Mouse (Mus musculus): Measurements from ENCODE around the gene Kbtbd4.
"Not testable (repeated sequence)": the region's sequence is repeated elsewhere in the genome, so short reads cannot be mapped to it uniquely, and the experiment has no call there.

The Kbtbd4 gene

DNA sequence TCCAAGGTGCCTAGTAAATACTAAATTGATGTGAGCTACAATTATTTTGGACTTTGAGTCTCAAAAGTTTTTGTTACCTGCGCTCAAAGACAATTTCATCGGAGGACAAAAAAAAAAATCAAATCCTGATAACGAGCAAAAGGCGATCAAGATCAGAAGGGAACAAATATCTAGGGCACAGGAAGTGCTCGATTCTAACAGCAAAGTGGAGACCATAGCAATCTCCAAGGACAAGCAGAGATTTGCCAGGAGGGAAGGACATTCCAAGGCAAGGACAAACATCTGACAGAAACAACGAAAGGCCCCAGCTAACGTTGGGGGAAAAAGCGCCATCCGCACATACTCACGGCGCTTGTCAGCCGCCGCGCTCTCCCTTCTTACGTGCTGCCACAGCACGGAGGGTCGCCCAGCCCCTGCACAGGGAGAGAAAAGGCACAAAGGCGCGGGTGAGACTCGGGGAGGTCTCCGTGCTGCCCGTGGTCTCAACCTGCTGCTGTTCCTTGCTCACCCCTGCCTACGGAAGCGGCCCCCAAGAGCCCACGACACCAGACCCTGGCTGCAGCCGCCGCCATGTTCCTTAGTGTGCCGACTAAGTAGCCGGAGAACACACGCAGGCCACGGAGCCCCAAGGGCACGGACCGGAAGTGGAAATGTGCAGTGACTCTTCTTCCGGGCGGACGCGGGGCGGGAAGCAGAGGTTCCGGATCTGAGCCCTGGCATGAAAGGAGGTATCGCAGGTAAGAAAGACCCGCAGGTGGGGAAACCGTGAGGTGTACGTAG is at the start of gene Kbtbd4, which contains the start of gene Ndufs3:
Gene Kbtbd4 (plus strand): TSS at position 665 of the 780 bp plus-strand sequence.
Gene Ndufs3 (minus strand): TSS at position 752 of the 780 bp plus-strand sequence.
- peak; percentile 87 for DNase-seq

DNA sequence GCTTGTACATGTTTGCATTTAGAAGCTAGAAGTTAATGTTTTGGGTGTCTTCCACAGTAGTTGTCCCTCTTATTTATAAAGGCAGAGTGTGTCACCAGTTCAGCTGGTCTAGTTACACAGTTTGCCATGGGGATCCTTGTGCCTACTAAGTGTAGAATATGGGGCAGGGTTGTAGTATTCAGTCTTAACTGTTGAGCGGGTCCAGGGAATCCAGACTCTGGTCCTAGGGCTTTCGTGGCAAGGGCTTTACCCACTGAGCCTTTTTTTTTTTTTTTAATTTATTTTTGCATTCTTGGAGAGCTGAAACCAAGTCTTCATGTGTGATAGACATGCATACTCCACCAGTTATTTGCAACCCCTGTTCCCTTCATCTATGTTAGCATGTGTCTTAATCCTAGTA is 43.1 kb upstream of the Kbtbd4 start:
- no peak for DNase-seq

DNA sequence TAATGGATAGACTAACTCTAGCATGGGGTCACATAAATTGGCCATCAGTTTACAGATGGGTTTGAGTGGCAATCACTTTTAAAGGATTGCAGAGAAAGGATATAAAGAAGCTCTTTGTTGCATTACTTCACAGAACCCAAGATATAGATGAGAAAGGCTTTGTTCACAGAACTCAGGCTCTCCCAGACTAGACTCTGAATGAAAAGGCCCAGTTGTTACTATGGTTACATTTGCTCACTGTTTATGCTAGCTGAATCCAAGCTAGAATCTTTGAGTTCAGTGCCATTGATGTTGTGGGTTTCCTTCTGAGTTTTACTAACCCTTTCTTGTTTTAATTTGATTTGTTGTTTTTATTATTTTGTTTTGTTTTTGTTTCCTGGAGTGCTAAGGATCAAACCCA is 40.4 kb upstream of the Kbtbd4 start:
- no peak for DNase-seq

GRCm38 (mm10) chr2:90866524-90866923 is 38.0 kb upstream of the Kbtbd4 start:
- peak; percentile 91 for DNase-seq

DNA sequence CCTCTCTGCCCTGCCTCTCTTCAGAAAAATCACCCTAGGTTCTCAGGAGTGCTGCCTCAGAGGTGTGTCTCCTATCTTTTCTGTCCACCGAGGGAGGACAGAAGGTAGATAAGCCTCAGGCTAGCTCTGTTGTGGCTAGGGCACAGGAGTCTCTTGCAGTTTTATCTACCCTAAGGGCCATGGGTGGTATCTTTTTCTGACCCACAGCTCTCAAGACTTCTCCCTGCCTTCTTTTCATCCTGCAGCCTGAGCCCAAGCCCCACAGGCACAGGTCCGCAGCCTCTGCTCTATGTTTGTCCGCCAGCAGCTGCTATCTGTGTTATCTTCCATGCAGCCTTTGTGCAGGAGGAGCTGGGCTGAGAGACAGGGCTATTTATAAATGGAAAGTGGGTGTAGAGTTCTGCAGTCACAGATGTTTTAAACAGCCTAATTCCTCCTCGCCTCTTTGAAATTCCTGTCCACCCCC is 34.4 kb upstream of the Kbtbd4 start:
- DNase-seq = peak; percentile 29

- DNase-seq = peak; percentile 30
Measured at GRCm38 (mm10) chr2:90871180-90871961, 33.2 kb upstream of the Kbtbd4 start.

GRCm38 (mm10) chr2:90874025-90874424 is 30.5 kb upstream of the Kbtbd4 start:
- DNase-seq = no peak

DNA sequence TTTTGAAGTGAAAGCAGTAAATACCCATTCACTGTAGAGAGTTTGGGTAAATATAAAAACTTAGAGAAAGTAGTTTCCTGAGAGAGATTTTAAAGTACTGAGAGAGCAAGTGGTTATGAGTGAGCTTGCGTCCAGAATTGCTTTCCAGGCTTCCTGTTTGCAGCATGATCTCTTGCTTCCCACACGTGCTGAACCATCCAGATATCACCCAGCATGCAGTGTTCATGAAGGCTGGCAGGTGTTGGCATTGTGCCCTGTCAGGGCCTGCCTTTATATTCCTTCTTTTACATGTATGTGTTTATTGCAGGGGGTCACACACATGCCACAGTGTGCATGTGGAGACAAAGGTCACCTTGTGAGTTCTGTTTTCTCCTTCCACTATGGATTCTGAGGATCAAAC is 29.3 kb upstream of the Kbtbd4 start:
- no peak for DNase-seq

DNA sequence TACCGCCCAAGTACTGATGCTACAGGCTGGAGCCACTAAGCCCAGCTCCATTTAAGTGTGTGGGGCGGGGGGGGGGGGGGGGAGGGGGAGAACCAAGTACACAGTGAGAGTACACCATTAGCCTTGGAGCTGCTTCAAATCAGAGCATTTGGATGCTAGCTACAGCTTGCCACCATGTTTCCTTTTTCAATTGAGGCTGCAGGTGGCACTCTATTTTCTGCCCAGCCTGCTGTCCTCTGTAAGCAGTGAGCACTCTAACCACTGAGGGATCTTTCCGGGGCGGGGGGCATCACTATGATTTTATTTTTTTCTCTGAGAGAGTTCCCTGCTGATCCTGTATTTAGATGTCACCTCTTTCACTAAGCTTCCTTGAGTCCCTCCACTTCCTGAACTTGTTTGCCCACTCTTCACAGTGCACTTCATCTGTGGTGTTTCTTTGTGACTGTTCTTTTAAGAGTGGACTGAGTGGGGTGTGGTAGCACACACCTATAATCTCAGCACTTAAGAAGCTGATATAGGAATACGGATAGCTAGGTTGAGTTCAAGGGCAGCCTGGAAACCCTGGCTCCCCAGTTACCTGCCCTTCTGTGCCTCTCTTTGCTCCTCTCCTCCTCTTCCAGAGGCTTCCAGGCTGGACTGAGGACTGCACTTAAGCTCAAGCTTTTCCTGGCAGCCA is 26.8 kb upstream of the Kbtbd4 start:
- DNase-seq = no peak

- no peak for DNase-seq
Measured at GRCm38 (mm10) chr2:90879419-90879818, 25.1 kb upstream of the Kbtbd4 start.

DNA sequence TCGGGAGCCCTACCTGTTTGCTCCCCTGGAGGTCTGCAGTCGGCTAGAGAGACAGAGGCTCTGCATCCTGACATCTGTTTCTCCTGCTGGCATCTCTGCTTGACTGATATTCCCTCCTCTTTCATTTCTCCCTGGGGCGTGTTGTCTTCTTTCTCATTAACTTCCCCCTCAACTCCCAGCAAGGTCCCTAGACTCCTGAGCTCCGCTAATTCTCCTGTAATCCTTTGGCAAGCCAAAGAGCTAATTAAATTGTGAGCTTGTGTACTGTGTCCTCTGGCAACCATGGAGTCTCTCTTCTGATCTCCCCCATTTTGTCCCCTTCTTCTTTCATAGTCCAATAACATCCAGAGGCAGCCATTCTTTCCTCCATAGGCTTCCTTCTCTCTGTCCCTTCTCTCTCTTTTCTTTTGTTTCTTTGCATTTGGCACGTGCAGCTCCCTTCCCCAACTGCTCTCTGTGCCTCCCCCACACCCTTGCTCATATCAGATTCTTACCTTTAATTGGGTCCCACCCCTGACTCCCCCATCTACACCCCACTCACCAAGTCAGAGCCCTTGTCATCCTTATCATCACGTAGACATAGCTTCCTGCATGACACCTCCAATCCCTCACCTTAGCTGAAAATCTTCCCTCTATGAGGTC is 24.3 kb upstream of the Kbtbd4 start:
- no peak for DNase-seq

DNA sequence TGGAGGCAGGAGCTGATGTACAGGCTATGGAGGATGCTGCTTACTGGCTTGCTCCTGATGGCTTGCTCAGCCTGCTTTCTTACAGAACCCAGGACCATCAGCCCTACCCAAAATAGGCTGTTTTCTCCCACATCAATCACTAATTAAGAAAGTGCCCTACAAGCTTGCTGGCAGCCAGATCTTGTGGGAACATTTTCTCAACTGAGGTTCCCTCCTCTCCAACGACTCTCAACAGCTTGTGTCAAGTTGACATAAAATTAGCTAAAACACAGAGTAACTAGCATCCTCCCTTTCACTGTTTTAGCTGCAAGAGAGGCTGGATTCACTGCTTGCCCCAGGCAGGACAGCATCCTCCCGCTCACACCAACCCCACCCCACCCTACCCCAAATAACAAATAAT is 22.7 kb upstream of the Kbtbd4 start:
- DNase-seq = no peak

DNA sequence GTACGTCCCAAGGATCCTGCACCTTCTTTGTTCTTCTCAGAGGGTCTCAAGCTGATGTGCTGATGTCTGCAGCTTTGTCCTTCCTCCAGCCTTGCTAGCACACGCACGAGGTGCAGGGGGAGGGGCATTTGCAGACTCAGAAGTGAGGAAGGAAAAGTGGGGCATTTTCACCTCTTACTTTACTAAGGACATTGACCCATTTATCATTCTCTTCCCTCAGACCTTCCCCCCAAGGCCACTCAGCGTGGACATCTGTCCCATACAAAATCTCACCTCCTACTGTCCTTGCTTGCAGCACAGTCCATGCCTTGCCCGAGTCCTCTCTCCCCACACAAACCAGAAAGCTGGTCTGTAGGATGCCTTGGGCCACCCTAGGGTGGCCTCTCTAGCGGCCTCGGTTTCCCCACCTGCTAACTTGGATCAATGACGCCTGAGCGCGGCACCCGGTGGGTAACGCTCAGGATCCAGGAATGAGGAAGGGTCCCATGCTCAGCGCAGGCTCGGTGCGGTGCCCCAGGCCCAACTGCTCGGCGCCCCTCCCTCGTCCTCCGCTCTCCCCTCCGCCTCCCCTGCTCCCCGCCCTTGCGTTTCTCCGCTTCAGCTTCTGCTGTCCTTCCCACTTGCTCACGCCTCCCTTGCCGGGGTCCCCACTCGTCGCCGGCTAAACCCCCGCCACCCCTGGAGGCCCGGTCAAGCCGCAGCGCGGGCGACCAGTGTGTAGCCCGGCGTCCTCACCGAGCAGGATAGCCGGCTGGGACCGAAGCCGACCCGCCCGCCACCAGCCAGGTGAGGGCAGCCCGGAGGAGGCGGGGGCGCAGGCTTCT is 19.1 kb upstream of the Kbtbd4 start, which contains the start of gene C1qtnf4:
Gene C1qtnf4 (plus strand): TSS at position 643 of the 824 bp plus-strand sequence.
- DNase-seq = no peak

DNA sequence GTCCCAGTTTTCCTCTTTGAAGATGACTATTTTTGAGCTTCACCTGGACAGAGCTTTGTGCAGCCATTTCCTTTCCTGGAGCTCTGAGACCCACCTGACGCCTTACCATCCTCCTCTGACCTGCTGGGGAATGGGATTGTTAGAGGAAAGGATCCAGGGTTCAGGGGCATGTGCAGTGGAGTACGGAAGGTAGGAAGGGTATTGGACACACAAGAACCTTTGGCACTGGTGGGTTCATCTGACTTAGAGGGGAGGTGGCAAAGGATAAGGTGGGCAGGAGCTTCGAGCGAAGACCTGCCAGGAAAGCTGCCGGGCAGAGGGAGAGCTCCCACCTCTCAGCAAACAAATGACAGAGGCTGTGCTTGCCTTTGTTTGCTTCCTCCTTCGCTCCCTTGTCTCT is 18.1 kb upstream of the Kbtbd4 start:
- DNase-seq = no peak

DNA sequence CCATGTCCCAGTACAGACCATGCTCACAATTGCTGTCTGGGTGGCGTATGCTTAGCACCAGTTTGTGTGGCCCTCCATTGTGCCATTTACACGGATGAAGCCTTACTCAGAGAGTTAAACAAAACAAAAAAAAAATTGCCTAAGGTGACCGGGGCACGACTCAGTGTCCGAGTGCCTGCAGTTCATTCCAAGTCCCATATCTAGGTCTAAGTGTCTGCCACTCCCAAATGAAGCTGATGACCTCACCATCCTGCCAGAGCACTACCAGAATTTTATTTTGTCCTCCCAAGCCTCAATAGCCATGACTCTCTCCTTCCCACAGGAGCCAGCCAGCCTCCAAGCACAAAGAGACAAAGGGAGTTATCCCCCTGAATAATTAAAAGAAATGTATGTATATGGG is 16.9 kb upstream of the Kbtbd4 start:
- DNase-seq = no peak

DNA sequence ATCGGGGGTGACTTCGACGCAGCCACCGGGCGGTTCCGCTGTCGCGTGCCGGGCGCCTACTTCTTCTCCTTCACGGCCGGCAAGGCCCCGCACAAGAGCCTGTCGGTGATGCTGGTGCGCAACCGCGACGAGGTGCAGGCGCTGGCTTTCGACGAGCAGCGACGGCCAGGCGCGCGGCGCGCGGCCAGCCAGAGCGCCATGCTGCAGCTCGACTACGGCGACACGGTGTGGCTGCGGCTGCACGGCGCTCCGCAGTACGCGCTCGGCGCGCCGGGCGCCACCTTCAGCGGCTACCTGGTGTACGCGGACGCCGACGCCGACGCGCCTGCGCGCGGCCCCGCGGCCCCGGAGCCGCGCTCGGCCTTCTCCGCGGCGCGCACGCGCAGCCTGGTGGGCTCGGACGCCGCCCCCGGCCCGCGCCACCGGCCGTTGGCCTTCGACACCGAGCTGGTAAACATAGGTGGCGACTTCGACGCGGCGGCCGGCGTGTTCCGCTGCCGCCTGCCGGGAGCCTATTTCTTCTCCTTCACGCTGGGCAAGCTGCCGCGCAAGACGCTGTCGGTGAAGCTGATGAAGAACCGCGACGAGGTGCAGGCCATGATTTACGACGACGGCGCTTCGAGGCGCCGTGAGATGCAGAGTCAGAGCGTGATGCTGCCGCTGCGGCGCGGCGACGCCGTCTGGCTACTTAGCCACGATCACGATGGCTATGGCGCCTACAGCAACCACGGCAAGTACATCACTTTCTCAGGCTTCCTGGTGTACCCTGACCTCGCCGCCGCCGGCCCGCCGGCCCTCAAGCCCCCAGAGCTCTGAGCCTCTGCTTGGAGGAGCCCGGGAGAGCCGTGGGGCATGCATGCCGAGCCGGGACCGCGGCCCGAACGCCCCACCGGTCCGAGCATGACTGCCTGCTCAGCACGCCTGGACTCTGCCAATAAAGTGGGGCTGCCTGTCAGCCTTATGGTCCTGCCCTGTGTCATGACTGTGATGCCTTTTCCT is 14.7 kb upstream of the Kbtbd4 start:
- peak; percentile 49 for DNase-seq

DNA sequence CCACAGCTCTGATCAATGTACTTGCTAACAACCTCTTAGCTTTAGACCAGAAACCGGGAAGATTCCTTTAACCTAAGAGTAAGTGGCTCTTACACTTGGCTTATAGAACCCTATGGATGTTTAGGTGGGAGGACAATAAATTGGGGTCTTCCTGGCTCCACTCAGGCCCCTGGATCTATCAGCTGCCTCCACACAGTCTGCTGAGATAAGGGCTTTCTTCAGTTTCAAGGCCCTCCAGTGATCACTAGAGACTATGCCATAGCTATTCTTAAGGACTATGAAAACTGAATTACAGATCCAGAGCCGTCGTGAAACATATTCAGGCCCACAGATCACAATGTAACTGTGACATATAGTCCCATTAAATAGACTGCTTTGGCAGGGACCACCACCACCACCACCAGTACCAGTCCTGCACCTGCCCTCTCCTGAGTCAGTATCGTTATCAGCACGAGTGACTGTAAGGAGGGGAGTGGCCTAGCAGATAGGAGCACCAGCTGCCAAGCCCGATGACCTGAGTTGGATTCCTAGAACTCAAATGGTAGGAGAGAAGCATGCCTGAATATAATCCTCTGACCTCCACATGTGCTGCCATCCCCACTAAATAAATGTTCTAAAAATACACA is 10.8 kb upstream of the Kbtbd4 start:
- no peak for DNase-seq

GRCm38 (mm10) chr2:90894299-90894677 is 10.3 kb upstream of the Kbtbd4 start:
- not testable (repeated sequence) for DNase-seq

DNA sequence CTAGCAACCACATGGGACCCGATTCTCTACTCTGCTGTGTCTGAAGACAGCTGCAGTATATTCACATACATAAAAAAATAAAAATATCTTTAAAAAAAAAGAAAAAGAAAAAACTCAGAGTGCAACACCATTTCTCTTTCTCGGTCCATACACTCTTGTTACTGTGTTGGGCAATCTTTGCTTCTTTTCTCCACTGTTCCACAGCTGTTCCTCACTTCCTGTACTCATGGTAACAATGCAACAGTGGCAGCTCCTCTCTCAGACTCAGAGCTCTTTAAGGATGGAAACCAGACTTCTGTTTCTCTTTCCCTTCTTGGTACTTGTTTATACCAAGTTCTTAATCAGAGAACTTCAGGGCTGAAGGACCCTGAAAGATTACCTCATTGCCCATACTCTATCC is 1.1 kb upstream of the Kbtbd4 start:
- DNase-seq = no peak

DNA sequence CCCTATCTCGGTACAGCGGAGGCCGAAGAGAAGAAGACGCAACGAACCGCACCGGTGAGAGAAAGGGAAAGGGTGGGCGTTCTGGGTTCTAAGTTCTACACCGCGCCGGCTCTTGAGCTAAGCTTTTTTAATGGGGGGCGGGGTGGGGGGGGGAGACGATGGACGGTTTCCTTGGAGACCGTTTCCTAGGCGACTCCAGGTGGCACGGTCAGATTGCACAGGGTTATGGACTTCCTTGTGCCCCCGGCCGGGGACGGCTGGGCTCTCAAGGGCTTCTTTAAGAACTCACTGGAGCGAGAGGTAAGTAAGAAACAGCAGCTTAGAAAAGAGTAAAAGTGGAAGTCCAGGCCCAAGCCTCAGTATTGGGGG is 300 bp downstream of the Kbtbd4 start:
- DNase-seq = no peak

Data from lung, postnatal 14 days (tissue).